9 mouse cellular contexts compared by ENCODE assay signal in the genomic region with DNA sequence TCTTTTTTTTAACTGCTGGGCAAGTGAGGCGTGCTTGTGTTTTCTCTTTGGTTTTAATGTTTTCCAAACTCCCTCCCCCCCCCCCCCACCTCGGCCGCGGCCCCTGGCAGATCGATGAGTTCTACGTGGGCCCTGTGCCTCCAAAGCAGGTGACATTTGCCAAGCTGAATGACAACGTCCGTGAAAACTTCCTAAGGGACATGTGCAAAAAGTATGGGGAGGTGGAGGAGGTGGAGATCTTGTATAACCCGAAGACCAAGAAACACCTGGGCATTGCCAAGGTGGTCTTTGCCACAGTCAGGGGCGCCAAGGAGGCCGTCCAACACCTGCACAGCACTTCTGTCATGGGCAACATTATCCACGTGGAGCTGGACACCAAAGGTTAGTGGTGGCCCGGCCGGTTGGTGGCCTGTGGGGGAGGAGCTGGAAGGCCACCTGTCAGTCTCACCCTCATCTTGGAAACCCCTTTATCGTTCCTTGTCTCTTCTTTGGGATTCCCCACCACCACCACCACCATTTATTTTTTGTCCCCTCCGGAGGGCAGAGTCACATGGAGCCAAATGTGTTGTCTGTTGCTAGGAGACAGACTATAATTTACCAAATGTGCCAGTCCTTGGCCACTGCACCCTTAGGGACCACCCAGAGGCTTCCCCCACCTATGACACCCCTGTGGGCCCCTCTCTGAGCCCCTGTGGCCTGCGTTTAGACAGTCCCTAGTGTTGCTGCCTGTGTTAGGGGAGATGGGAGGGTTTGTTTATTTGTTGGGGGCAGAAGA. TPM values are rescaled to one million over a fixed set of nuclear protein-coding genes. Genes with fewer than 3 reads are reported as not detected.
DNase-seq lines count a peak whose midpoint lies in the region; ATAC-seq and TF ChIP-seq lines count a peak whose summit lies in the region.
"Had no signal": no experiment of that assay in that cellular context is flagged by ENCODE, and none has a peak within 500 bp of the region (broad histone marks: within the 10 kb centered on the region; RNA-seq: fewer than 3 reads in every experiment).

No protein-coding gene starts in this region.

- peak overlapping the region; percentile 100 for H3K4me2 ChIP-seq in limb, embryonic 12.5 days

- H3K4me3 ChIP-seq in cerebellum, adult 2 months (replicated peaks; ENCODE audit: insufficient read depth, low read depth, low read length): peak overlapping the region; percentile 64
- peak overlapping the region; percentile 99 for H3K4me3 ChIP-seq in limb, embryonic 12.5 days (replicated peaks)

- H3K36me3 ChIP-seq in limb, embryonic 12.5 days: peaks cover 32% of the 10 kb centered on the region

- H3K27ac ChIP-seq in cerebellum, adult 2 months (ENCODE audit: insufficient read depth, low read length): no peak overlapping the region; the same call in 1 of the 2 replicates
- H3K27ac ChIP-seq in limb, embryonic 12.5 days: peak overlapping the region; percentile 100

- peaks cover 22% of the 10 kb centered on the region for H3K4me1 ChIP-seq in cerebellum, adult 2 months (ENCODE audit: control insufficient read depth, insufficient read depth, low read length)
- H3K4me1 ChIP-seq in limb, embryonic 12.5 days (replicated peaks): peaks cover 44% of the 10 kb centered on the region

- TF ChIP-seq CTCF in cerebellum, adult 2 months (IDR thresholded peaks at IDR 0.05; ENCODE audit: borderline replicate concordance, insufficient read depth, low read depth, low read length): no peak

- WGBS in cerebellum, adult 2 months: 3% methylated on average over 17 of the region's 17 CpGs
- WGBS in limb, embryonic 12.5 days: 4% methylated on average over 17 of the region's 17 CpGs

- TF ChIP-seq POLR2A in cerebellum, adult 2 months (IDR thresholded peaks at IDR 0.05; ENCODE audit: borderline replicate concordance, insufficient read depth, low read length): no peak

- peak overlapping the region; percentile 100 for H3K9ac ChIP-seq in limb, embryonic 12.5 days (replicated peaks)

- ATAC-seq in cerebellum, adult (ENCODE audit: insufficient number of reproducible peaks, low FRiP score, low TSS enrichment): no peak
- ATAC-seq in limb, embryonic 12.5 days (ENCODE audit: insufficient number of reproducible peaks, insufficient read depth, low FRiP score, low TSS enrichment, low read depth): no peak

- peak; percentile 36 to 46 for DNase-seq in cerebellum, adult 2 months
- DNase-seq in urinary bladder, adult 2 months (ENCODE audit: low spot score): peak; percentile 23
- no peak for DNase-seq in urinary bladder, postnatal 14 days (ENCODE audit: low spot score)
- DNase-seq in retina, embryonic 14.5 days (ENCODE audit: low spot score): peak; percentile 25
- no peak for DNase-seq in gastrocnemius, postnatal 25 days
- DNase-seq in layer of hippocampus, postnatal 14 days (ENCODE audit: low spot score in 2 of 2): no peak

- no peaks in the 10 kb centered on the region for H3K27me3 ChIP-seq in cerebellum, adult 2 months (ENCODE audit: control insufficient read depth, insufficient read depth, low read length)
- H3K27me3 ChIP-seq in limb, embryonic 12.5 days: no peaks in the 10 kb centered on the region

- no peaks in the 10 kb centered on the region for H3K9me3 ChIP-seq in limb, embryonic 12.5 days

RNA-seq across cellular contexts. Expression of a gene that starts 2.2 kb away (rescaled TPM):
- polyA plus RNA-seq in cerebellum, adult 2 months (2012; rRNA removed): 14.9 and 17.0 TPM in 2 replicates
- polyA plus RNA-seq in urinary bladder, adult 2 months (2012; rRNA removed): 3.1 and 10.4 TPM in 2 replicates
- polyA plus RNA-seq in limb, embryonic 12.5 days (2016; fragmentation: Nextera tagmentation; extraction: Ambion mirVana): 10.9 and 11.4 TPM in 2 replicates
- total RNA-seq in gastrocnemius, postnatal 25 days (2021): 1 to 10 TPM; 8.1 to 9.6 TPM
- total RNA-seq in layer of hippocampus, postnatal 14 days (2021): 10 to 100 TPM; 31.1 to 31.2 TPM

RNA-seq across cellular contexts. Expression of a gene that starts 11.7 kb away (rescaled TPM):
- polyA plus RNA-seq in cerebellum, adult 2 months (2012; rRNA removed): 27.0 and 32.3 TPM in 2 replicates
- polyA plus RNA-seq in urinary bladder, adult 2 months (2012; rRNA removed): 1.6 and 1.8 TPM in 2 replicates
- 2.9 and 3.0 TPM in 2 replicates for polyA plus RNA-seq in limb, embryonic 12.5 days (2016; fragmentation: Nextera tagmentation; extraction: Ambion mirVana)
- under 1 TPM; 0.23 to 0.38 TPM for total RNA-seq in gastrocnemius, postnatal 25 days (2021)
- 10 to 100 TPM; 42.3 to 42.9 TPM for total RNA-seq in layer of hippocampus, postnatal 14 days (2021)

RNA-seq across cellular contexts. Expression of a gene that starts 25.1 kb away (rescaled TPM):
- 28.4 and 29.9 TPM in 2 replicates for polyA plus RNA-seq in cerebellum, adult 2 months (2012; rRNA removed)
- 24.8 and 26.7 TPM in 2 replicates for polyA plus RNA-seq in urinary bladder, adult 2 months (2012; rRNA removed)
- 89.3 and 91.0 TPM in 2 replicates for polyA plus RNA-seq in limb, embryonic 12.5 days (2016; fragmentation: Nextera tagmentation; extraction: Ambion mirVana)
- 10 to 100 TPM; 14.2 to 15.2 TPM for total RNA-seq in gastrocnemius, postnatal 25 days (2021)
- total RNA-seq in layer of hippocampus, postnatal 14 days (2021): 10 to 100 TPM; 30.9 to 42.8 TPM

RNA-seq across cellular contexts. Expression of a gene that starts 38.4 kb away (rescaled TPM):
- not detected in 2 replicates for polyA plus RNA-seq in cerebellum, adult 2 months (2012; rRNA removed)
- 0.27 and 0.45 TPM in 2 replicates for polyA plus RNA-seq in urinary bladder, adult 2 months (2012; rRNA removed)
- not detected in 2 replicates for polyA plus RNA-seq in limb, embryonic 12.5 days (2016; fragmentation: Nextera tagmentation; extraction: Ambion mirVana)
- not detected for total RNA-seq in gastrocnemius, postnatal 25 days (2021)
- not detected for total RNA-seq in layer of hippocampus, postnatal 14 days (2021)
- total RNA-seq: heart, postnatal 10 days had no signal

Comparison
In these comparisons a context has a peak if more than half of its experiments do, and no peak if none do; other contexts are left out.
1. DNase-seq: peak in cerebellum, adult 2 months (2 of 2), urinary bladder, adult 2 months (single experiment) and retina, embryonic 14.5 days (single experiment); none in urinary bladder, postnatal 14 days (single experiment), gastrocnemius, postnatal 25 days (single experiment) and layer of hippocampus, postnatal 14 days (0 of 2).